Mouse (Mus musculus): ENCODE data around the gene Mfng.

DNA sequence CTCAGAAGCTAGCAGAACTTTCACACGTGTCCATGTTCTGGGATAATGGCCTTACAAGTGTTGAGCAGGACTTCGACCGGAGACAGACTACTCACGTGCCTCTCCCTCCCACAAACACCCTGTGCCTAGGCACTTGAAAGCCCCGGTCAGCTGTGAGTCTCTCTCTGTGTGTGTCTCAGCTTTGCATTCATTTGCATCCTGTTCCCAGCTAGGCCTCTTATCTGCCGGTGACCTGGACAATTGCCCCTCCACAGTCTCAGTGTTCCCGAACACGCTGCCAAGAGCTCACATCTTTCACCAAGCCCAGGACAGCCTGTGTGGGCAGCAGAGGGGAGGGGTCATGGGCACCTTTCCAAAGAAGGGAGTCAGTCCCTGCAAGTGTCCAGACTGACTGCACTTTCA lies 30.2 kb upstream of the Mfng start:
- no peak for TF ChIP-seq CTCF (IDR thresholded peaks at IDR 0.05; ENCODE audit: extremely low read depth, insufficient read depth, low read length)
- TF ChIP-seq POLR2A (IDR thresholded peaks at IDR 0.05; ENCODE audit: extremely low read depth, insufficient read depth, low read length) = no peak

Measured in cortical plate, adult 2 months (tissue).